In the genomic region with DNA sequence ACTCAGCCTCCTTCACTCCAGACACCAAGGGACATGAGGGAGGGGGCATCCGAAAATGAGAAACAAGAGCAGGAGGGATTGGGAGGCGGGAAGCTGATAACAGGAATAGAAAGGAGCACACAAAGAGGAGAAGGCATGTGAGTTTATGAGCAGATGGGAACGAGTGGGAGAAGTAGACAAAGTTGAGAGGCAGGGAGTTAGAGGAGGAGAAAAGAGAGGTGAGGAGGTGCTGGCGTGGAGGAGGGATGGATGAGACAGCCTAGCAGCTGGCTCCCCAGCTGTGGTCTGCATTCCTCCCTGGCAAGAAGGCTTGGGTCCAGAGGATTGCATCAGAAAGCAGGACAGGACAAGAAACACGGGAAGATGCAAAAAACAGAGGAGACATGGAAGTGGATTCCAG, we compare ENCODE assay signal across 9 mouse cellular contexts.
DNase-seq lines count a peak whose midpoint lies in the region; ATAC-seq and TF ChIP-seq lines count a peak whose summit lies in the region.
"Had no signal": no experiment of that assay in that cellular context is flagged by ENCODE, and none has a peak within 500 bp of the region (broad histone marks: within the 10 kb centered on the region; RNA-seq: fewer than 3 reads in every experiment).

No protein-coding gene starts in this region.

- H3K36me3 ChIP-seq in forebrain, embryonic 12.5 days (replicated peaks), result no peaks in the 10 kb centered on the region
- no peaks in the 10 kb centered on the region for H3K36me3 ChIP-seq in lung, embryonic 14.5 days (ENCODE audit: insufficient read depth)

- no peak for ATAC-seq in forebrain, embryonic 12.5 days (ENCODE audit: low FRiP score)
- peak; percentile 51; the same call in 1 of the 2 replicates for ATAC-seq in lung, embryonic 14.5 days (ENCODE audit: insufficient read depth)
- no peak for ATAC-seq in megakaryocyte, adult 5-6 weeks (ENCODE audit: poor library complexity, severe bottlenecking)
- ATAC-seq in granulocyte monocyte progenitor cell, adult 5-6 weeks (replicated peaks; ENCODE audit: poor library complexity, severe bottlenecking), result no peak
- ATAC-seq: Patski had no signal

- H3K9ac ChIP-seq in forebrain, embryonic 12.5 days, result no peak overlapping the region; the same call in 1 of the 2 replicates
- 0 out of 2 replicates have a peak overlapping the region, but pooled peaks have one; percentile 6 for H3K9ac ChIP-seq in lung, embryonic 14.5 days

- intact Hi-C loops in heart, postnatal 36 days (cut with DNase I), result loop anchor here (5.0 kb wide), 1 partner anchor 48 kb away; no protein-coding TSS in a partner anchor

- WGBS in forebrain, embryonic 12.5 days, result 18% methylated on average over 5 of the region's 5 CpGs
- WGBS in lung, embryonic 14.5 days, result 24% methylated on average over 5 of the region's 5 CpGs

- peak overlapping the region; percentile 76 for H3K27ac ChIP-seq in forebrain, embryonic 12.5 days
- peak overlapping the region; percentile 90 for H3K27ac ChIP-seq in lung, embryonic 14.5 days (ENCODE audit: low read depth)

- no peak overlapping the region; the same call in 1 of the 2 replicates for H3K4me3 ChIP-seq in forebrain, embryonic 12.5 days (replicated peaks)
- no peak overlapping the region for H3K4me3 ChIP-seq in lung, embryonic 14.5 days (ENCODE audit: low read depth, low read length)

- no peaks in the 10 kb centered on the region for H3K9me3 ChIP-seq in forebrain, embryonic 12.5 days
- no peaks in the 10 kb centered on the region for H3K9me3 ChIP-seq in lung, embryonic 14.5 days (ENCODE audit: low read depth, low read length)

- no peaks in the 10 kb centered on the region for H3K27me3 ChIP-seq in forebrain, embryonic 12.5 days
- H3K27me3 ChIP-seq in lung, embryonic 14.5 days (ENCODE audit: insufficient read depth, low read length), result no peaks in the 10 kb centered on the region

- peak; percentile 47 for DNase-seq in layer of hippocampus, adult 9-11 months
- no peak for DNase-seq in layer of hippocampus, adult 9-10 months (ENCODE audit: low spot score)
- DNase-seq in heart, postnatal 36 days, result peak; percentile 13 to 47
- DNase-seq in lung, embryonic 14.5 days, result peak; percentile 74
- DNase-seq in skeletal muscle tissue, adult 2 months (ENCODE audit: low read depth, low spot score), result peak; percentile 60

- TF ChIP-seq CTCF in lung, embryonic 14.5 days (IDR thresholded peaks at IDR 0.05; ENCODE audit: low read depth), result no peak

- H3K4me2 ChIP-seq in forebrain, embryonic 12.5 days, result peak overlapping the region; percentile 51
- H3K4me2 ChIP-seq in lung, embryonic 14.5 days, result peak overlapping the region; percentile 52

- H3K4me1 ChIP-seq in forebrain, embryonic 12.5 days, result peaks cover 47% of the 10 kb centered on the region
- peaks cover 31% of the 10 kb centered on the region for H3K4me1 ChIP-seq in lung, embryonic 14.5 days (ENCODE audit: insufficient read depth)
